Mouse (Mus musculus) kidney, adult 2 months (tissue): ENCODE data around the gene Ctu1.

ENCODE experiments used
- CTCF ChIP-seq: fragments of 200-500 bp; conservative IDR thresholded peaks from 2 replicates; pipeline ENCODE4 v1.5.1; 2011; ENCODE audit warnings: low read depth, mild to moderate bottlenecking, control low read depth, low read length, moderate library complexity, mixed read lengths; ENCODE audit not compliant: insufficient read depth, insufficient read length
- POLR2A ChIP-seq: fragments of 200-500 bp; IDR thresholded peaks from one replicate; pipeline ENCODE4 v1.6.1; 2011; ENCODE audit warnings: low read depth, low read length, control low read depth

GRCm38 (mm10) chr7:43643046-43643652 is 28.7 kb upstream of the Ctu1 start:
- TF ChIP-seq CTCF (no peak), POLR2A (no peak)
